Mouse (Mus musculus): Measurements from ENCODE around the gene H2-T23. TPM values are rescaled to one million over a fixed set of nuclear protein-coding genes. Genes with fewer than 3 reads are reported as not detected.
A peak's percentile ranks its signal among the peaks of the same experiment; 100 is the strongest.
"Not testable (repeated sequence)": the region's sequence is repeated elsewhere in the genome, so short reads cannot be mapped to it uniquely, and the experiment has no call there.

Gene H2-T23
- polyA plus RNA-seq, 1 experiment from 2014 or later, result 4.1 TPM

- H3K27ac ChIP-seq (ENCODE audit: low read length); ATAC-seq; H3K9ac ChIP-seq (ENCODE audit: low read depth, low read length); H3K4me3 ChIP-seq (ENCODE audit: low read depth, low read length); H3K9me3 ChIP-seq (replicated peaks; ENCODE audit: control insufficient read depth, low read length, poor library complexity, severe bottlenecking); H3K36me3 ChIP-seq (ENCODE audit: control insufficient read depth, insufficient read depth, low read length); H3K27me3 ChIP-seq (ENCODE audit: control insufficient read depth, insufficient read depth, low read depth, low read length); H3K4me1 ChIP-seq (ENCODE audit: control insufficient read depth, insufficient read depth, low read length); H3K4me2 ChIP-seq (ENCODE audit: low read length): not testable (repeated sequence)
- WGBS, result 88% methylated on average over 13 of the region's 13 CpGs
Measured at GRCm38 (mm10) chr17:36036126-36036525, 3.5 kb upstream of the H2-T23 start.

- not testable (repeated sequence) for H3K27me3 ChIP-seq (ENCODE audit: control insufficient read depth, insufficient read depth, low read depth, low read length); H3K4me2 ChIP-seq (ENCODE audit: low read length); H3K9me3 ChIP-seq (replicated peaks; ENCODE audit: control insufficient read depth, low read length, poor library complexity, severe bottlenecking); H3K27ac ChIP-seq (ENCODE audit: low read length); H3K4me3 ChIP-seq (ENCODE audit: low read depth, low read length); H3K36me3 ChIP-seq (ENCODE audit: control insufficient read depth, insufficient read depth, low read length); H3K9ac ChIP-seq (ENCODE audit: low read depth, low read length); ATAC-seq; H3K4me1 ChIP-seq (ENCODE audit: control insufficient read depth, insufficient read depth, low read length)
- 36% methylated on average over 3 of the region's 3 CpGs for WGBS
Measured at GRCm38 (mm10) chr17:36035010-36035638, 2.5 kb upstream of the H2-T23 start.

GRCm38 (mm10) chr17:36034524-36034923 lies 1.9 kb upstream of the H2-T23 start:
- H3K4me3 ChIP-seq (ENCODE audit: low read depth, low read length); H3K4me2 ChIP-seq (ENCODE audit: low read length); ATAC-seq; H3K27me3 ChIP-seq (ENCODE audit: control insufficient read depth, insufficient read depth, low read depth, low read length); H3K9ac ChIP-seq (ENCODE audit: low read depth, low read length); H3K36me3 ChIP-seq (ENCODE audit: control insufficient read depth, insufficient read depth, low read length); H3K4me1 ChIP-seq (ENCODE audit: control insufficient read depth, insufficient read depth, low read length); H3K27ac ChIP-seq (ENCODE audit: low read length); H3K9me3 ChIP-seq (replicated peaks; ENCODE audit: control insufficient read depth, low read length, poor library complexity, severe bottlenecking): not testable (repeated sequence)
- 61% methylated on average over 3 of the region's 3 CpGs for WGBS

- 1% methylated on average over 40 of the region's 40 CpGs for WGBS
- Histone ChIP-seq H3K9ac (ENCODE audit: low read depth, low read length) (peak overlapping the region; percentile 60), H3K4me2 (ENCODE audit: low read length) (peak overlapping the region; percentile 75), H3K4me3 (ENCODE audit: low read depth, low read length) (peak overlapping the region; percentile 44)
- not testable (repeated sequence) for H3K27ac ChIP-seq (ENCODE audit: low read length); H3K27me3 ChIP-seq (ENCODE audit: control insufficient read depth, insufficient read depth, low read depth, low read length); H3K36me3 ChIP-seq (ENCODE audit: control insufficient read depth, insufficient read depth, low read length); H3K4me1 ChIP-seq (ENCODE audit: control insufficient read depth, insufficient read depth, low read length); H3K9me3 ChIP-seq (replicated peaks; ENCODE audit: control insufficient read depth, low read length, poor library complexity, severe bottlenecking)
- ATAC-seq, result peak; percentile 76
Measured at GRCm38 (mm10) chr17:36031583-36032331, 898 bp downstream of the H2-T23 start.

- H3K27me3 ChIP-seq (ENCODE audit: control insufficient read depth, insufficient read depth, low read depth, low read length); H3K36me3 ChIP-seq (ENCODE audit: control insufficient read depth, insufficient read depth, low read length); H3K9me3 ChIP-seq (replicated peaks; ENCODE audit: control insufficient read depth, low read length, poor library complexity, severe bottlenecking); H3K4me1 ChIP-seq (ENCODE audit: control insufficient read depth, insufficient read depth, low read length); H3K27ac ChIP-seq (ENCODE audit: low read length): not testable (repeated sequence)
- peak overlapping the region; percentile 75 for H3K4me2 ChIP-seq (ENCODE audit: low read length)
- peak overlapping the region; percentile 44 for H3K4me3 ChIP-seq (ENCODE audit: low read depth, low read length)
- ATAC-seq, result peak; percentile 43
- H3K9ac ChIP-seq (ENCODE audit: low read depth, low read length), result peak overlapping the region; percentile 43; the same call in 1 of the 2 replicates
- WGBS, result 34% methylated on average over 8 of the region's 8 CpGs
Measured at GRCm38 (mm10) chr17:36030703-36031582, 1.7 kb downstream of the H2-T23 start.

GRCm38 (mm10) chr17:36030046-36030702 lies 2.5 kb downstream of the H2-T23 start:
- H3K4me3 ChIP-seq (ENCODE audit: low read depth, low read length); H3K4me1 ChIP-seq (ENCODE audit: control insufficient read depth, insufficient read depth, low read length); H3K27me3 ChIP-seq (ENCODE audit: control insufficient read depth, insufficient read depth, low read depth, low read length); H3K4me2 ChIP-seq (ENCODE audit: low read length); H3K9me3 ChIP-seq (replicated peaks; ENCODE audit: control insufficient read depth, low read length, poor library complexity, severe bottlenecking); H3K36me3 ChIP-seq (ENCODE audit: control insufficient read depth, insufficient read depth, low read length); ATAC-seq; H3K27ac ChIP-seq (ENCODE audit: low read length); H3K9ac ChIP-seq (ENCODE audit: low read depth, low read length): not testable (repeated sequence)
- 70% methylated on average over 2 of the region's 4 CpGs for WGBS

- no peak overlapping the region for H3K9ac ChIP-seq (ENCODE audit: low read depth, low read length)
- H3K27me3 ChIP-seq (ENCODE audit: control insufficient read depth, insufficient read depth, low read depth, low read length), result no peaks in the 10 kb centered on the region
- H3K27ac ChIP-seq (ENCODE audit: low read length), result no peak overlapping the region
- H3K4me3 ChIP-seq (ENCODE audit: low read depth, low read length), result no peak overlapping the region
- ATAC-seq, result no peak
- H3K9me3 ChIP-seq (replicated peaks; ENCODE audit: control insufficient read depth, low read length, poor library complexity, severe bottlenecking), result no peaks in the 10 kb centered on the region
- no peak overlapping the region for H3K4me2 ChIP-seq (ENCODE audit: low read length)
- peaks cover 2% of the 10 kb centered on the region; the same call in 1 of the 2 replicates for H3K4me1 ChIP-seq (ENCODE audit: control insufficient read depth, insufficient read depth, low read length)
- no peaks in the 10 kb centered on the region for H3K36me3 ChIP-seq (ENCODE audit: control insufficient read depth, insufficient read depth, low read length)
- 61% methylated on average over 7 of the region's 7 CpGs for WGBS
Measured at GRCm38 (mm10) chr17:36028879-36029619, 3.6 kb downstream of the H2-T23 start.

- Histone ChIP-seq H3K4me2 (ENCODE audit: low read length) (no peak overlapping the region), H3K4me1 (ENCODE audit: control insufficient read depth, insufficient read depth, low read length) (peaks cover 2% of the 10 kb centered on the region; the same call in 1 of the 2 replicates), H3K27me3 (ENCODE audit: control insufficient read depth, insufficient read depth, low read depth, low read length) (no peaks in the 10 kb centered on the region), H3K9ac (ENCODE audit: low read depth, low read length) (no peak overlapping the region), H3K36me3 (ENCODE audit: control insufficient read depth, insufficient read depth, low read length) (no peaks in the 10 kb centered on the region), H3K4me3 (ENCODE audit: low read depth, low read length) (no peak overlapping the region), H3K9me3 (replicated peaks; ENCODE audit: control insufficient read depth, low read length, poor library complexity, severe bottlenecking) (no peaks in the 10 kb centered on the region), H3K27ac (ENCODE audit: low read length) (no peak overlapping the region)
- ATAC-seq, result no peak
- 92% methylated on average over 4 of the region's 4 CpGs for WGBS
Measured at GRCm38 (mm10) chr17:36027663-36028062, 5.0 kb downstream of the H2-T23 start.

Data from midbrain, embryonic 16.5 days (tissue).